Mouse (Mus musculus) monocyte, adult 5-6 weeks (primary cell): ENCODE results near the gene Cradd. TPM values are rescaled to one million over a fixed set of nuclear protein-coding genes. Genes with fewer than 3 reads are reported as not detected.

ENCODE experiments used
- ATAC-seq: fragments of 153-309, 156-312 bp; replicated peaks from 2 replicates; pipeline ENCODE4 v1.8.0; 2017; ENCODE audit warnings: mild to moderate bottlenecking; ENCODE audit not compliant: low TSS enrichment, insufficient number of reproducible peaks, severe bottlenecking, poor library complexity, low FRiP score
- total RNA-seq: library from RNA; stranded (forward); fragments of 200-1000, 200-491, 200-594 nt; gene quantifications from 3 replicates; pipeline ENCODE4 v1.2.3, GENCODE M21; 2017

The Cradd gene
- total RNA-seq, 1 experiment from 2014 or later, result 4.6 TPM

GRCm38 (mm10) chr10:95337589-95337988 lies 13.7 kb upstream of the Cradd start:
- ATAC-seq, result no peak

DNA sequence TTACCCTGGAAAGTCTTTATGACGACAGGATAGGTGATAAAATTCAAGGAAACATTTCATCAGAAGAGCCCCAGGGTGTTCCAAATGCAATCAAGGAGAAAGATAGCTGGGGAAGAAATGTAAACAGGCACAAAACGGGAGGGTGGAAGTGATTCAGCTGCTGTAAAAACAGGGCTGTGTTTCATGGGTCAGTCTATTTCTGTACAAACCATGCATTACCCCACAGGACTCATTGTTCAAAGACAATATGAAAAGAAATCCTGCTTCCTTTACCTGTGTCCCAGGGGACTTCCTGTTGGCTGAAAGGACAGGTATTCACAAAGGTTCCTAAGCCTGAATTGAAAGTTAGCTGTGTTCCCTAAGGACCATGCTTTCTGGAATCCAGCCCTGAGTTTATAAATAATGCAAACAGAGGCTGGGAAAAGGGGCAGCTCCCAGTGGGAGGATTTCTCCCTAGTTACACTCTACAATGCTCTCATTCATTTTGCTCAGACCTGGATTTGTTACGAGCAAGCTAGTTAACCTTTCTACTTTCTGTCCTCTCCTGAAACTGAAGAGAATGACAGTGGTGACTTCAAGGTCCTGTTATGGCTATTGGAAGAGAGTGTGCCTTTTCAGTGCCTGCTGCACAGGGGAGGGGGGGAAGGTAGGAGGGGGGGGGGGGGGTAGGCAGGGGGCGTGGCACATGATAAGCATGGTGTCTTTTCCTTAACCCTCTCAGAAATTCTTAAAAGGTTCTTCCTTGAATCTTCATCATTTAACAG lies 13.0 kb upstream of the Cradd start:
- ATAC-seq, result no peak

- ATAC-seq, result no peak
Observed at GRCm38 (mm10) chr10:95334826-95335225, 10.9 kb upstream of the Cradd start.

DNA sequence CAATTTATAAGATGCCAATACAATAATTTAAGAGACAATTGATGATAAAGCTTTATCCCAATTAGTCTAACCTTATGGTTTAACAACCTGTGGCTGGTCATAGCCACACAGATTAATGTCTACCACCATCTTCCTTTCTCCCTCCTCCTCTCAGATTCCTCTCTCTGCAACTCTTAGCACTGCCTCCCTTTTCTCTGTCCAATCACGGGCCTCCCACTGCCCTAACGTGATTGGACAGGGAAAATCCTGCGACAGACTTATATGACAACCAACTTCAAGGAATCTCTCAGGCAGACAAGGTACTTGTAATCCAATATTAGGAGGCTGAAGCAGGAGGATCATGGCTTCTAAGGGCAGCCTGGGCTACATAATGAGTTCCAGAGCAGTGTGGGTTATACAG lies 8.7 kb upstream of the Cradd start:
- ATAC-seq, result no peak

GRCm38 (mm10) chr10:95330375-95331363 lies 6.7 kb upstream of the Cradd start:
- 0 out of 2 replicates have a peak, but pooled peaks have one; percentile 23 for ATAC-seq

DNA sequence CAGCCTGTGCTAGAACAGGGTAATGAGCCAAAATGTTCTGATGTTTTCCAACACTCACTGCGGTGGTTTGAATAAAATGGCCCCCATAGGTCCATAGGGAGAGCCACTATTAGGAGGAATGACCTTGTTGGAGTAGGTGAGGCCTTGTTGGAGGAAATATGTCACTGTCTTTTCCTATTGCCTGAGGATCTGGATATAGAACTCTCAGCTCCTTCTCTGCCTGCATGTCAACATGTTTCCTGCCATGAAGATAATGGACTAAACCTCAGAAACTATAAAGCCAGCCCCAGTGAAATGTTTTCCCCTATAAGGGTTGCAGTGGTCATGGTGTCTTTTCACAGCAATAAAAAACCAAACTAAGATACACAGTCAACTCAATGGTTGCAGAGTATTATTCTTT lies 6.0 kb upstream of the Cradd start:
- no peak for ATAC-seq

GRCm38 (mm10) chr10:95324278-95324631 lies 322 bp upstream of the Cradd start:
- no peak for ATAC-seq

- ATAC-seq, result peak; percentile 53
Observed at GRCm38 (mm10) chr10:95322076-95323070, 1.6 kb downstream of the Cradd start.

DNA sequence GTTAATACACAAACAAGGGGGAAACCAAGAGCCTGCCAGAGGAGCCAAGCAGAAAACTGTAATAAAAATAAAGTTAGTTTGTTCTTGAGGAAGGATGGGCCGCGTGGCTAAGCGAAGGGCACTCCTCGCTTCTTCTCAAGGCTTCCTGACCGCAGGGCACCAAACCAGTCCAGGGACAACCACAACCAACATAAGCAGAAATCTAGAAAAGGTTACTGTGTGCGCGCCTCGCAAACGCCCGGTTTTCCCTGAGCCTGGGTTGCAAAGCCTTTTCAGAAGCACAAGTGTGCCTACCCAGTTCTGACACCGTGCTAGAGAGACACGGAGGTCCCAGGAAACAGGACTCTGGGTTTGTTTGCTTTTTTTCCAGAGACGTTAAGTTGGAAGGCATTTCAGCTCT lies 4.9 kb downstream of the Cradd start:
- ATAC-seq, result no peak

GRCm38 (mm10) chr10:95318392-95318708 lies 5.6 kb downstream of the Cradd start:
- ATAC-seq, result no peak

GRCm38 (mm10) chr10:95317581-95318391 lies 6.1 kb downstream of the Cradd start:
- ATAC-seq, result no peak

DNA sequence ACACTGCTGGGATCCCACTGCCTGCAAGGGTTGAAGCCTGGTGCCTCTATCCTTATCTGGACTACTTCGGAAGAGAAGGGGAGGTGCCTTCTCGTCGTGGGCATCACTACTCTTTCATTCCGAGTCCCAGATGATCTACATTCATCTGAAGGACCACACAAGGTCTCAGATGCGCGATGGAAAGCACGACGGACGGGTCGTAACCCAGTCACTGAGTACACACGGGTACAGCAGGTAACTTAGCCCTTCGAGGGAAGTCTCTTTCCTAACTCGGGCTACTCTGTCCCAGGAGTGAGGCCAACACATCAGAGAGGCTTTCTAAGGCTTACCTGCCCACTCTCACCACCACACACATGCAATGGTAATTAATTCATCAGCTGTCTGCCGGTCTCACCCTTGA lies 6.8 kb downstream of the Cradd start:
- no peak for ATAC-seq

DNA sequence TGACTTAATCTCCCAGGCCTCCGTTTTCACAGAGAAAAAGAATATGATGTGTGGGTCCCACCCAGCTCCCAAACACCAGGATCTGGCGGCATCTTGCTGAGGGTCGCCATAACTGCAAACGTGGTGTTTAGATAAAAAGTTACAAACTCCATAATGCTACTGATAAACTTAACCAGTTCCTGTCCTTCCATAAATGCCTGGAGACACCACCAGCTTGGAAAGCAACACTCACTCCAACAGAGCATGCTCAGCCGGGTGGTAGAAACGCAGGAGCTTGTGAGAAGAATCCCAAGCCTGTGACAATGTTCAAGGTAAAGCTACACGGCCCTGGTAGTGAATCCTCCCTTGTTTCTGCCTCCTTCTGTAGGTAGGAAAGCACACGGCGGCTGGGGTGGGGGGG lies 7.3 kb downstream of the Cradd start:
- no peak for ATAC-seq

DNA sequence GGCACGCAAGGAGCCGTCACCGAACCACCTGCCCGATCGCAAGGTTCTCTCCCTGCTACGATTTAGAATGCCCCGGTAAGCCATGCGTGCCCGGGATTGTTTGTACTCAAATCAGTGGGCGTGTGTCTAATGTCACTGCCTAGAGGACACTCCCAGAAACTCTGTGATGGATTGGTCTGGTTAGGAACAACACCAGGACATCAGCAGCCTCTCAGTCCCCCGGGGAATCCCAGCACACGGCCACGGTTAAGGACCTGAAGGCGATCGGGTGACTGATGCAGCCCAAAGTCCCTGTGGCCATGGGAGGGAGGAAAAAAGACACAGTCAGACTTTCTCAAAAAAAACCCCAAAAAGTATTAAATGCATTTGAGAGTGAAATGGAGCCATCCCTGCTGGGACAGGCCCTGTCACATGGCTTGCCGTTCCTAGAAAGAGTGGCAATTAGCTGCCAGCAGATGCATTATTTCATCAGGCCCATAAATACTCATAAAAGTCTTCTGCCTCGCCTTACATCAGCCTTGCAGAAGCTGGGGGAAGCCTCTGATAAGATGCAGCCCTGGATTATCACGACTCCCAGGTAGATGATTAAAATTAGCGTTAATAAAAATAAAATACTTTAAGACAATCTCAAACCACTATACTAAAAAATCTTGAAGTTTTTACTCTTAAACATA lies 8.0 kb downstream of the Cradd start:
- ATAC-seq, result no peak

GRCm38 (mm10) chr10:95315321-95315720 lies 8.6 kb downstream of the Cradd start:
- no peak for ATAC-seq

DNA sequence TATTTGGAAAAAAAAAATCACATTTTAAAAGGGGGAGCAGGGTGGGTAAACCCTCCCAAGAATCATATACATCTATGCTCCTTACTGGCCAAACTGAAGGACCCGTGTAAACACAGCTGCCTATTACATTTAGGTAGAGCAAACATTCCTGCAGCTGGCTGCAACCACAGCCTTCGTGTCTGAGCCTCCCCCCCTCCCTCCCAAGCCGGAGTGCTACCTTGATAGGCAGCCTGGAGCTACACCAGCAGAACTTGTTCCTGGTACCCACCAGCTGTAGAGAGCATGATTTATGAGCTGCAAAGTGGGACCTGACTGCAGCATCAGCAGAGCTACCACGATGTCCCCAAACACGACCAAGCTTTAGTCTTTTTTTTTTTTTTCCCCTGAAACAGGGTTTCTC lies 9.9 kb downstream of the Cradd start:
- no peak for ATAC-seq

DNA sequence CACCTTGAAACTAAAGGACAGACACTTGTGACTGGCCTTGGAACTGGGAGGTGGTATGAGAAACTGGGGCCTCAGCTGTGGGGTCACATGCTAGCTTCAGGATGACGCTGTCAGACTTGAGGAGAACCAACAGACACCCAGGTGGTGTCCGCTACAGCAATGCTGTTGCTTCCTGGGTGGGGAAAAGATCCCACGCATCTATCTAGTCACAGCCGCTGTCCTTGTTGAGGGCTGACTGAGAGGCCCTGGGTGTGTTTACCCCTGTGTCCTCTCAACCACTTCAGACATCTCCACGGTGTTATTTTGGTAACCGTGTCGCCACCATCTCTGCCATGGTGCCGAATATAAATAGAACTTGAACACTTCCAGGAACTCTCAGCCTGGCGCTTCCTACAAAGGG lies 10.4 kb downstream of the Cradd start:
- ATAC-seq, result no peak
